Mouse (Mus musculus) MEL (cell line): ENCODE results near the gene Gm20388.

Experiments used
- CHD1 ChIP-seq: IDR thresholded peaks from 2 replicates; pipeline ENCODE4 v1.6.1; 2012; ENCODE audit warnings: low read depth, mild to moderate bottlenecking, inconsistent platforms, low read length, improper control_type of control experiment
- CTCF ChIP-seq, 3 experiments: IDR thresholded peaks in 2 of 3; conservative IDR thresholded peaks in 1 of 3; 2 replicates each; pipeline ENCODE4 v1.5.1; 2011 to 2012; ENCODE audit warnings: low read length in 3 of 3, low read depth in 2 of 3, mild to moderate bottlenecking in 2 of 3, improper control_type of control experiment in 1 of 3, inconsistent platforms in 1 of 3, mixed read lengths in 1 of 3, moderate library complexity in 1 of 3; ENCODE audit not compliant: control insufficient read depth in 1 of 3, insufficient read depth in 1 of 3, poor library complexity in 1 of 3, severe bottlenecking in 1 of 3
- HCFC1 ChIP-seq: IDR thresholded peaks from 2 replicates; pipeline ENCODE4 v1.6.1; 2012; ENCODE audit warnings: low read depth, mild to moderate bottlenecking, inconsistent platforms, low read length, improper control_type of control experiment, moderate library complexity
- MAFK ChIP-seq: IDR thresholded peaks from 2 replicates; pipeline ENCODE4 v1.6.1; 2011; ENCODE audit warnings: low read depth, mild to moderate bottlenecking, low read length, improper control_type of control experiment, borderline replicate concordance
- MYC ChIP-seq: IDR thresholded peaks from 2 replicates; pipeline ENCODE4 v1.6.1; 2011; ENCODE audit warnings: low read depth, mild to moderate bottlenecking, low read length, improper control_type of control experiment, moderate library complexity
- POLR2A ChIP-seq, 2 experiments: IDR thresholded peaks; 2 replicates each; pipeline ENCODE4 v1.6.1; 2011 to 2012; ENCODE audit warnings: low read length in 2 of 2, mild to moderate bottlenecking in 2 of 2, control low read depth in 1 of 2, improper control_type of control experiment in 1 of 2, low read depth in 1 of 2, moderate library complexity in 1 of 2; ENCODE audit not compliant: control insufficient read depth in 1 of 2, insufficient read depth in 1 of 2, poor library complexity in 1 of 2
- POLR2AphosphoS5 ChIP-seq: IDR thresholded peaks from 2 replicates; pipeline ENCODE4 v1.6.1; 2012; ENCODE audit warnings: low read depth, borderline replicate concordance, mild to moderate bottlenecking, inconsistent platforms, low read length, moderate library complexity, mixed read lengths
- RCOR1 ChIP-seq: IDR thresholded peaks from 2 replicates; pipeline ENCODE4 v1.6.1; 2012; ENCODE audit warnings: low read depth, mild to moderate bottlenecking, inconsistent platforms, low read length, improper control_type of control experiment
- TBP ChIP-seq: IDR thresholded peaks from 2 replicates; pipeline ENCODE4 v1.8.0; 2011; ENCODE audit warnings: low read depth, low read length, improper control_type of control experiment
- TCF12 ChIP-seq: IDR thresholded peaks from 2 replicates; pipeline ENCODE4 v1.6.1; 2014; ENCODE audit warnings: low read depth, mild to moderate bottlenecking, inconsistent platforms, low read length, improper control_type of control experiment, moderate library complexity
- ZC3H11A ChIP-seq: IDR thresholded peaks from 2 replicates; pipeline ENCODE4 v1.6.1; 2012; ENCODE audit warnings: low read depth, mild to moderate bottlenecking, inconsistent platforms, low read length, improper control_type of control experiment
- ZMIZ1 ChIP-seq: IDR thresholded peaks from 2 replicates; pipeline ENCODE4 v1.6.1; 2012; ENCODE audit warnings: low read depth, mild to moderate bottlenecking, inconsistent platforms, low read length, improper control_type of control experiment, moderate library complexity
- ZNF384 ChIP-seq: IDR thresholded peaks from 2 replicates; pipeline ENCODE4 v1.6.1; 2012; ENCODE audit warnings: low read depth, mild to moderate bottlenecking, inconsistent platforms, low read length, improper control_type of control experiment

DNA sequence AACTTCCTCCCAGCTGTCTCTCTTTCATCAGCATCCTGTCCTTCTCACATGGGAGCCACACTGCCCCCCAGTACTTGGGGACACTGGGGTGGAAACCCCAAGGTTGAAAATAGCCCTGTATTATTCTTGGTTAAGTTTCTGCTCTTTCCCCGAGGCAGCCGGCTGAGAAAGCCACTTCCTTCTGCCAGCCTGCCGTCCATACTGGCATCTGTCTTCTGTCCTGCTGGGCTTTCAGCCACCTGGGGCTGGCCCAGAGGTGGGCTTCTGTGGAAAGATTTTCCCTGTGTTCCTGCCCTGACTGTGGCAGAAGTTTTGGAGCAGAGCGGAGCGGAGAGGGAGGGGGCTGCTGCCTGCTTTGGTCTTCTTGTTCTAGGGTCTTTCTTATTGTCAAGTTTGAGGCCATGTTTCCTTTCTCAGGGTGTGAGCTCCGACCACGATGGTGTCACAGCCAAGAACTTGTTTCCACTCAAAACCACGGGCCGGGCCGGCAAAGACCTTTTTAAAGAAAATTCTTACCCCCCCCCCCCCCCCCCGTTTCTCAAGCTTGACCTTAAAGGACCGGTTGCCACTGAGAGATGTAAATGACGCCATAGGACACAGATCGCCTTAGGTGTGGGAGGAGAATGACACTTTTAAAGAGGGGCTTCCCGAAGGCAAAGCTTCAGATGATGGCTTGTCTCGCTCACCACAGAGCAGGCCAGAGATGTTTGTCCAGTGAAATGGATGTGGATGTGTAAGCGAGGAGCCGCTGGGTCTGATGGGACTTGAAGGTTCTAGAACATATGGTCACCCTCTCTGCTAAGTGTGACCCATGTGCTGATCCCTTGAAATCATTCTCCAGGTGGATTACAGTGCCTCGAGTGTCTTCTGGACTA is 849.9 kb downstream of the Gm20388 start:
- TF ChIP-seq POLR2A (IDR thresholded peaks at IDR 0.05; ENCODE audit: control insufficient read depth in 1 of 2, insufficient read depth in 1 of 2, low read depth in 1 of 2, low read length in 2 of 2, poor library complexity in 1 of 2) (no peak), POLR2AphosphoS5 (no peak), ZMIZ1 (no peak), CHD1 (no peak), MAFK (no peak), RCOR1 (no peak), HCFC1 (no peak), CTCF (IDR thresholded peaks at IDR 0.05 in 2 of 3, conservative IDR thresholded peaks at IDR 0.05 in 1 of 3; ENCODE audit: control insufficient read depth in 1 of 3, insufficient read depth in 1 of 3, low read depth in 2 of 3, low read length in 3 of 3, poor library complexity in 1 of 3, severe bottlenecking in 1 of 3) (no peak), MYC (no peak), TBP (no peak), ZNF384 (no peak), TCF12 (no peak), ZC3H11A (no peak)
